Mouse (Mus musculus): Measurements from ENCODE around the gene Map4k4. TPM values are rescaled to one million over a fixed set of nuclear protein-coding genes. Genes with fewer than 3 reads are reported as not detected.

The Map4k4 gene
- total RNA-seq, 2 experiments from 2014 or later: 146 to 166 TPM

DNA sequence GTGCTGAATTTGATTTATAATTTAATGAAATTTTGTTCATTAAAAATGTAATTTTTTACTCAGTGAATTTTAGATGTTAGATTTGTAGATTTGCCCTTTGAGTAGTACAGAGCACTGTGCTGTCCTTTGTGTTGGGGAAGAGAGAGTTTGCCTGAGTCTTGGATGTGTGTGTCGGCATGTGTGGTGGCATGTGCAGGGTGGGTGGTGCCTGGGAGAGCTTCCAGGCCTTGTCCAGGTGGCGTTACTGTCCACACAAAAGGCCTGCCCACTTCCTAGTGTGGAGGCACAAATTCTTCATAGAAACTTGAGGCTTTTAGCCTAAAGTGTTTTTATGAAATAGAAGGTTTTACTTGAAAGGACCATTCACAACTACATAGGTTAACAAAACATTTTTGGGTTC is 36.2 kb downstream of the Map4k4 start:
- no peak for DNase-seq

DNA sequence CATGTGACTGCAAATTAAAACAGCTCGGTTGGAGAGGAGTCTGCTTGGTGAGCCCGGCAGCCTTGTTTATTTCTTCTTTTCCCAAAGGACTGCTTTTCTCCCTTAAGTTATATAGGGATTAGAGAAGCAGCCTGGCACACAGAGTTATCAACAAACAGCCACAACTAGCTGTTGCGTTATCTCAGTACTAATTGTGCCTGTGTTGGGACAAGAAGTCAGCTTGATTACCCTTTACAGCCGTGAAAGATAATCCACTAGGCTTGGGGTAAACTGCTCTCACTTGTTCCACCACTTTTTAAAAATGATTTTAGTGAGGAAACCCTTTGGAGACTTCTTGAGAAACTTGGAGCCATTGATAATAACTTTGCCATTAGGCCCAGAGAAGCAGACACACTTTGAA is 36.9 kb downstream of the Map4k4 start:
- no peak for DNase-seq

DNA sequence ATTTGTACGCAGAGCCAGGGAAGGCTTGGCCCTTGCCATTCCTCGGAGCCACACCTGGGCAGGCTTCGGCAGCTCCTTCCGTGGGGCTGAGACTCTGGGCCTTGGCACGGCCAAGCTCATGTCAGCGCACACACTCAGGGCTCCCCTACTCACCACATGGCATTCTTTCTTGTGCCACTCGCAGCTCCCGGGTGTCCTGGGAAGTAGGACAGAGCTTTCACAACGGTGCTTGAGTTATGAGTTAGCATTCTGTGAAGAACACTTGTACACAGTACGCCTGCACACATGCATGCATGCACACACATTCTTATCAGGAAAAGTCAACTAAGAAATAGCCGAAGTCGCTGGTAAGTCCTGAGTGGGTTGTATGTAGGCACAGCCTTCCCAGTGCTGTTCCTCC is 38.7 kb downstream of the Map4k4 start:
- DNase-seq: no peak

DNA sequence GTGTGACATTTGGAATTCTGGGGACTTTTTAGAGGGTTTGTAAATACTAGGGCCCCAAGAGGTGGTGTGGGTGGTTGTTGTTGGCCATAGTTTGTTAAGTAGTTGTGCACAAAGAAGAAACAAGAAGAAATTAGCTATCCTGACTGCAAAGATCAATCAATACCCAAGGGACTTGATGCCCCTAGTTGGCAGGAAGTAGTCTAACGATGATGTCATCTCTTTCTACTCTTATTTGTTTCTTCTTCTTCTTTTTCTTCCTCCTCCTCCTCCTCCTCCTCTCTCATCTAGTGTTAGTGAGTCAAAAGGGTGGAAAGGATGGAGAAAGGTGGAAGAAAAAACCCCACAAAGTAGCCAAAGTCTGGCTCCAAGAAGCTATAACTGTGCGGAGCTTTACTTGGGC is 39.6 kb downstream of the Map4k4 start:
- no peak for DNase-seq

DNA sequence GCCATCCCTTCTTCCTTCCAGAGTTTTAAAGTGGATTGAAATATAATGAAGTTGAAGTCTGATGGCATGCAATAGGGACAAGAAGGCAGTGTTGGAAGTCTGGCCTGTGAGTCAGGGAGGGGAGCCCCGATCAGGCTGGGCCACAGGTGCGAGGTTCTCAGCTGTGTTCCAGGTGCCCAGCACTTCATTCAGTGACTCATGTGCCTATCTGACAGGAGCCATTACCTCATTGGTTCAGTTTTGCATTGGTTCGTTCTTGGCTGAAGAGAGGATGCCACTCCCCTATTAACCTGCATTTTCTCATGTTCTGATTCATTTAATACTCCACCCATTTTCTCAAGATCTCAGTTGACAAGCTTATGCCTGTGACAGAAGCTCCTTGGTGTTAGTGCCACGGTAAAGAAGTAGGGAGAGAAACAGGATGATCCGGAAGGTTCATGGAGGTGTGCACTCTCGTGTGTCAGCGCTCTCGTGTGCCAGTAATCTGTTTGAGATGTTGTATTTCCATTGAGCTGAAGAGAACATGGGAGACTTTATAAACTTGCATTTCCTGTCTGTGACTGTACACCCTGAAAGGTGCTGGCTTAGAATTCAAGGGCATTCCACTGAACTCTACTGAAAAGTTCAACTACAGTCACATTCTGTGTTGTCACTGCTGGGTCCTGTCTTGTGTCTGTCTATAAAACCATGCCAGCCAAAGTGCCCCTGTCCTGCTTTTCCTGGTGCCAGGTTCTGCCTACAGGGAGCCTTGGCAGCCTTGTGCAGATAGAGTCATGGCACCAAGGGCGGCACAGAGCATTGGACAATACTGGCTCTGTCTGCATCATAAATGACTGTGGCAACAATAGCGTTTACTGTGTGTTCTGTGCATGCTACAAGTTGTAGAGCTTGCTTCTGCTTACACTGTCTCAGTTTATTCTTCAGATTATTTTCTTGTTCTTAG is 40.8 kb downstream of the Map4k4 start:
- no peak for DNase-seq

DNA sequence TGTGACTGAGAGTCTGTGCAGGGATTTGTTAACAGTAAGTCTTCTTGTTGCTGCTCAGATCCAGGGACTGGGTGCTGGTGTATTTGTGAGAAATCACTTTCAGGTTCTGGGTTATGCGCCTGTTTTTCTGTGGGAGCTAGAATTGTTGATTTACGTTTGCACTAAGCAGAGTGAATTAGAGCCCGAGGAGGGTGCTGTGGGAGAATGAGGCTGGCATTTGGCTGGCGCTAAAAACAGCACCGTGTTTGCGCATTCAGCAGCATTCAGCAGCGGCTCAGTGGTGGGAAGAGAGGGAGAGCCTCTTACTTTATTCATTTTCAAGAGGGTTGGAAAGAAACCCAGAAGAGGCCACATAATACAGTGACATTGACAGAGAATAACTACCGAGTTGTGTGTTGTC is 42.2 kb downstream of the Map4k4 start:
- DNase-seq: peak; percentile 78 to 80

DNA sequence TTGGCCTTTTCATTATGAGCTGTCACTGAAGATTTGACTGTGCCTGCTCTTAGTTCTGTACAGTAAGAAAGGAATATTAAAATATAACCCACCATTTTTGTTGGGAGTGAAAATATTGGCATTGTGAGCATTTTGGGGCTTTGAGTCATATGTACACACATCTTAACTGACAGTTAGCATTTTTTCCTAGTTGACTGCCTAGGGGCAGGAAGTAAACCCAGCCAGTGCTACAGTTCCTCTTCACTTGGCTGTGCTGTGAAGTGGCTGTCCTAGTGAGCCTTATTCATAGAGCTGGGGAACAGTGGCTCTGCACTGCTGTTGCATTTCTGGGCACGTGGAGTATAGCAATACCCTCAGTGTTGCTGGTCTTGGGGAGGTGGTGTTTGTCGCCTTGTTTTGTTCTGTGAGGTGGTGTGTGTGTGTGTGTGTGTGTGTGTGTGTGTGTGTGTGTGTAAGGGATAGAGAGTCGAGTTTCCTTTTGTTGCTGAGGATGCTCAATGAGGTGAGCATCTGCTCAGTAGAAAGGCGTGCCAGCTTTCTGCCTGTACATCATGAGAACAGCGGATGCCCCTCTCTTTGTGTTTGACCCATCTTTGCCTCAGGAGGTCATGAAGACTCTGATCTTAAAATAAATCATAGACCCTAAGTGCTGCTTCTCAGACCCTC is 43.7 kb downstream of the Map4k4 start:
- DNase-seq: no peak

DNA sequence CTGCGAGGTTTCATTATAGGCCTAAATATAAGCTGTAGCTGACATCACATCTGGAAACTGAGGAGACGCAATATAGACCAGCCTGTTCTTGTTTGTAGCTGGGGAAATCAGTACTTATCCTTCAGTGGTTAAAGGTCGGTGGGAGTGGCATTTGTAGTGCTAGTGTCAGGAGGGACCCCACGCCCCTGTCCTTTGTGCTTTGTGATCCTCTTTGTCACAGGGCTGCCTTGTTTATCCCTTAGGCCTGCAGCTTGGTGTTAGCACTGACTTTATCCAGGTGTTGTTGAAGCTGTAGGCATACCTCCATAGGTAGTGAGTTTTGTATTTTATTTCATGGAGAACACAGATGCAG is 44.2 kb downstream of the Map4k4 start:
- DNase-seq: no peak

DNA sequence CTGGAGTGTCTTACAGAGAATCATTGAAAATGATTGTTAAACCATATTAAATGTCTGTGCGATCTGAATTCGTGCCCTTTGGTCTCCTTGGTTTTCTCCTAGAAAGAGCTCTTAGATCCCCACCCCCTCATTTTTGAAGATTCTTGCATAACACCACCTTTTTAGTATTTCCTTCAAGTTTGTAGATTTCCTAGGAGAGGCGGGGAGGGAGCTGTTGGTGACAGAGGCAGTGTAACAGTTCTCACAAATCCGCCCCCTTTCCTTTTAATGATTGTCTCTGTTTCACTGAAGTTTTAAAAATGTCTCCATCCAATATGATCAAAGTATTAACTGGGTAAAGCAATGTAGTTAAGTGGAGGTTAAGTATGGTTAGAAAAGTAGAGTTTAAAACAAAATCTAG is 45.7 kb downstream of the Map4k4 start:
- no peak for DNase-seq

DNA sequence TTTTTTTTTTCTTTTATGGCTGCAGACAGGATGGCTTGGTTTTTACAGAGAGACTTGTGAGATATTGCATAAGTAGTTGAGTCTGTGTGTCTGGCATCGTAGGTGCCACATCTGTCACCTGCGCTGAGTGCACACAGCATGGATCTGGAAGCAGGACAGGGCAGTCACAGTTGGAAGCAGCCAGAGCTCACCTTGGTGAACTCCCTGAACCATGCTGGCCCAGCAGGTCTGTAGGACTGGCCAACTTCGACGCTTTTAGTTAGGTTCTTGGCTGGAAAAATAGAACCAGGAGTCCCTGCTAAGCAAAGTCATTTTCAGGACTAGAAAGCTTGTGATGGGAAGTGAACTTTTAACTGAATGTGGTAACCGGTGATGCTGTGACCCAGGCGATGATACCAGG is 46.5 kb downstream of the Map4k4 start:
- no peak for DNase-seq

DNA sequence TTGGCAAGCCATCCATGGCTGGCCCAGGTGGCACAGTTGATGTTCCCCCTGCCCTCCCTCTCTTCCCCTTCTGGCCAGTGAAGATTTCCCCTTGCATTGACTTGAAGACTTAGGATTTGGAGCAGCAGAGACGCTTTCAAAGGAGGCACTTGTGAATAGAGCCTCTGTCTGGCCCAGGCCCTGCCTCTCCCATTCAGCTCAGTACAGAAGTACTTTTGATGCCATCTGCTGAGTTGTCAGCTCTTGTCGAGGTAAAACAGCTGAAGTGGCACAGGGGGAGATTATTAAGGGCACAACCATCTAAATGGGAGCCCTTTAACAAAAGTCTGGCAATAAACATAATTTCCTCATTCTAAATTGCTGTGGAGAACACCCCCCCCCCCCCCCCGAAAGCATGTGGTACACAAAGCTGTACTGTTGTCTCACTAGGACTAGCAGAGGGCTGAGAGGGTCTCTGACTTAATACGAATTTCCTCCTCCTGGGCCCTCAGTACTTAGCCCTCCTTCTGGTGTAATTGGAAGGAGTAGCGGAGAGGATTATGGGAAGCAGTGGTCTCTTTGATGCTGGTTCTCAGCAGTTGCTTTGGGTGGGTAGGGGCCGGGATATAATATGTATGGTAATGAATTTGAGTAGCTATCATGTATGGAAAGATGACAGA is 47.1 kb downstream of the Map4k4 start:
- DNase-seq: peak; percentile 59 to 62

DNA sequence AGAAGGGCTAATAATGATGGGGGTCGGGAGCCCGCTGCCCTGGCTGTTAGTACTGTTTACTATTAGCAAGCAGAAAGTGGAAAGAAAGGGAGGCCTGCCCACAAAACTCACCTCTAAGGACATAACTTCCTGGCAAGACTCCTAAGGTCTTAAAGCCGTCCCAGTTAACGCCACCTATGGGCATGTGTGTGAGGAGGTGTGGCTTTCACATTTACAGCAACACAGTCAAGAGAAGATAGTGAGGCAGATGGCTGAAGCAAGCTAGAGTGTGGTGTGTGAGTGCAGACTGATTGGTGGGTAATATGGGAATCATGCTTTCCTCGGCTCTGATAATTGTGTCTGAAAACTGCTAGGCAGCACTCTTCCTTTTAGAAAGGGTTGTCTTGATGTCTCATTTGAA is 48.5 kb downstream of the Map4k4 start:
- DNase-seq: no peak

DNA sequence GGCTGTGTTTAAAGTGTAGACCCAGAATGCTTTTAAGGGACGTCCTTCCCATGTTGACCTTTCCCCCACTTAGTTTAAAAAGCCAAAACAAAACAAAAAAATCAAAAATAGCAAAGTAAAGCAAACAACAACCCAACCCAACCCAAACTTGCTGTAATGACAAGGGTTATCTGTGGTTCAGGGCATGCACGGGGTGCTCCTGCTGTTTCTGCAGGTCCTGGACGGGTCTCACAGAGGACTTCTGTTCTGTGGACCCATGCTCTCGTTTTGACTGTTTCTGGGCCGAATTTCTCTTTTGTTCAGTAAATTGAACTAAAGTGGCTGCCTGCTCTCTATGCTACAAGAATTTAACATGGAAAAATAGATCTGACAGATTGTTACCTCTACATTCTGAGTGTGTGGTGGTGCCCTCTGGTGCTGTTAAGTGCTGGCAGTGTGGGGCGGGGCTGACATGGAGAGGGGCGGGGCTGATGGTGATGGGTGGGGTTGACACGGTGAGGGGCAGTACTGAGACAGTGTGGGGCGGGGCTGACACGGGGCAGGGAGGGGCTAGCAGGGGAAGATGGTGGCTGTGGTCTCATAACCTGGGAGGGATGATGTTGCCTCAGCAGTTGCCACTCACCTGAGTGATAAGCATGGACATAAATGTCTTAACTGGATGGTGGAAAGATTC is 49.2 kb downstream of the Map4k4 start:
- DNase-seq: no peak

DNA sequence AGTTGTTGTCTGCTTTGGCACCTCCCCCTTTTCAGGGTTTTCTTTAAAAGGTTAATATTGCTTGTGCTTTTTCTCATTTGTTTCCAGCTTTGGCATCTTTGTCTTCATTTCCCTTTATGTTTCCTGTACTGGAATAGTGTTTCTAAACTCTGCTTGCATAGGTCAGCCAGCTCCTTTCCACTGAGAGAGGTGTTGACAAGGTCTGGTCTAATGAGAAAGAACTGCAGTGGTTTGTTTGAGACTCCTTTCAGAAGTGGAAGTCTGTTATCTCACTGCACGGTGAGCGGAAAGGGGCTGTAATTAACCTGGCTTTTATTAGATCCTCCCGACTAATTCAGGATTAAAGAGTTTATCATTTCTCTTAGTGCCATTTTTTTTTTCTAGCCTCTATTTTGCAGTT is 49.9 kb downstream of the Map4k4 start:
- no peak for DNase-seq

DNA sequence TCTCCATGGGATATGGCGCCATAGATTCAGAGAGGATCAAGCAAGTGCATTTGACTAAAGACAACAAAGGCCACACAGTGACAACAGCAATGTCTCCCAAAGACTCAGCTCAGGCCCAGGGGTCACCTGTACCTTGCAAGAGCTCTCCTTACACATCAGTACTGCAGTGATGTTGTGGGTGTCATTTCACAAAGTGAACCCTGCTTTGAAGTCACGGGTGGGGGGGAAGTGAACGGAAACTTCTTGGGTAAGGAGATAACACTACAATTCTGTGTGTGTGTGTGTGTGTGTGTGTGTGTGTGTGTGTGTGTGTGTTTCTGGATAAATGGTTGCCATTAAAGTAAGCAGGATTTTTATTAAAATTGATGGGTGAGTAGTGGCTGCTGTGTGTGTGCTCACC is 53.9 kb downstream of the Map4k4 start:
- no peak for DNase-seq

DNA sequence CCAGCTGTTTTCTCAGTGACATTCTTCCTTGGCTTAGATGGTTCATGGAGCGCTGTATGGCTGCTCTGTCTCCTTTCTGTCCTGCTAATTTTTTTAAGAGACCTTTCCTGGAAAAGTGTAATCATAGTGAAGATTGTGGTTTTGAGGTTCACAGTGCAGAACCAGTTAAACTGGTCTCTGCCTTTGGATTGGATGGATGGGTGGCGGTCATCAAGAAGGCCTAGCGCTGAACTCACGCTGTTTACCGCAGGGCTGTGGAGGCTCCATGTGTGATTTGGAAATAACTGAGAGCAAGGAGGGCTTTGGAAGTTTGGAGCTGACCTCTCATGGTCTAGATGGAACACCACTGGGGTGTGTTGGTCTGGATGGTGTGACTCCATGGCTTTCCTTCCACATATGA is 56.0 kb downstream of the Map4k4 start:
- no peak for DNase-seq

DNA sequence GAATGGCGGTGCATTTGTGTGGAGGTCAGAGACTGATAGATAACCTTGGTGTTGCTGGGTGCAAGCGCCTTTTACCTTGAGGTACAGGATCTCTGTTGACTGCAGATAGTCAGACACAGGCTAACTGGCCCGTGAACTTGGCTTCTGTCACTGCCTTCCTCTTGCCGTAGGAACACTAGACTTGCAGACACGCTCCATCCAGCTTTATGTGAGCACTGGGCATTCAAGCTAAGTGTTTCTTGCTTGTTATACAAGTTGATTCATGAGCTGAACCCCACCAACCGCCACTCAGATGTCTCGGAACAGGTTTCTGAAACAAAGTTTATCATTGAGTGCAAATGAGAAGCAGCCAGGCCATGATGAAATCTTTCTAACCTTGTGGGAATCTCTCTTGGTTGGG is 57.3 kb downstream of the Map4k4 start:
- no peak for DNase-seq

DNA sequence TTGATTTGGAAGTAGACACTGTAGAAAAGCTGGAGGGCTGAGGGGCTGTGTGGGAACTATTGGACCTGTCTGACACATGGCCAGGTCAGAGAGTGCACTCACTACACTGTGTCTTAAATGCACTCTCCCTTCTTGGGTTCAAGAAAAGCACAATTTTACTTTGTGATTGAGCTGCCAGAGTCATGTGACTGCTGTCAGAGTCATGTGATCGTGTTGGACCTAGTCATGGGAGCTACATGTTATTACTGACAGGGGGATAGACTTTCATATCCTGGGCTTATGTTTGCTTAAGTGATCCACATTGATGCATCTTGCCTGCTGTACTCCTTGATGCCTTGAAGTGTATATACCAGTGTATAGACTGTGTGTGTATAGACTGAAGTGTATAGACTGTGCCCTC is 59.9 kb downstream of the Map4k4 start:
- no peak for DNase-seq

DNA sequence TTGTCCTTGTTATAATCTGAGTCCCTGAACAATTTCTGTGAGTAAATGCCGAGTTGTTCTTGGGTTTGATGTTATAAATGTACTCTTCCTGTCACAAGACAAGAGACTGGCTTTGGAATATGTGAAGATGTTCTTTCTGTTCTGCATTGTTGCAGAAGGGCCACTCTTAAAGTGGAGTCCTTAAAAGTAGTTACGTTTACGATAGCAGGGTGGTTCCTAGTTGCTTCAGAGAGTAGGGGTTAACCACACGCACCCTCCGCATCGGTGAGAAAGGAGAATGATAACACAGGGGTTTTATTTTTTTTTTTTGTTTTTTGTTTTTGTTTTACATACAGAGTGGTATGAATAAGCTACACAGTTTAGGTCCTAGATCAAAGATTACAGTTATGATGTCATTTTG is 60.4 kb downstream of the Map4k4 start:
- no peak for DNase-seq

DNA sequence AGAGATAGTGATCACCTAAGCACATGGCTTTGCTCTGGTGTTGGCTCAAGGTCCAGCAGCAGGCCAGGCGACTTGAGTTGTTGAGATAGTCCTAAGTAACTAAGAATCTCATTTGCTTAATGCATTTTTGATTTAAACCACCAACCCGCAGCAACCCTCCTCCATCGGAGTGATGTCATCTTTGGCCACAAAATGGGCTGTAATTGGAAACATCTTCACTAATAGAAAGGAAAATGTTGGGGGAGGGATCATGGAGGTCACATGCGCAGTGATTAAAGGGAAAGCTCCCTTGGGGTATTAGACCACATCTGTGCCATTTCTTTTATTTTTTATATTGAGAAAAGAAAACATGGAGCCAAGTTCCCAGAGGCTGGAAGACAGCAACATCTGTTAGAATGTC is 61.6 kb downstream of the Map4k4 start:
- DNase-seq: no peak

DNA sequence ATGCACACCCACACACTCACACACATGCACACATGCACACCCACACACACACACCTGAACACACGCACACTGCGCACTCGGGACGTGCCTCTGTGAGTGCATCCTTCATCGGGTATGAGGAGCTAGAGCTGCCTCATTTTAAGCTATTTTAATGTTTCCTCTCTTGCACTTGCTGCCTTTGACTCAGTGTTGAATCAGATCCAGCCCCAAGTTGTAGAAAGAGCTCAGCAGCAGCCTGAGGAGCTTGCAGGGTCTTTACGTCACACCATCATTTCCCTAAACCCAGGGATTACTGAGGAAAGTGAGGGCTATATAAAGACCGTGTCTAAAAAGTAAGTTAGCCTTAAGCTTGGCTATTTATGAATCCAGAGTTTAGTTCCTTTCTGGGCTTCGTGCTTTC is 62.1 kb downstream of the Map4k4 start:
- DNase-seq: no peak

DNA sequence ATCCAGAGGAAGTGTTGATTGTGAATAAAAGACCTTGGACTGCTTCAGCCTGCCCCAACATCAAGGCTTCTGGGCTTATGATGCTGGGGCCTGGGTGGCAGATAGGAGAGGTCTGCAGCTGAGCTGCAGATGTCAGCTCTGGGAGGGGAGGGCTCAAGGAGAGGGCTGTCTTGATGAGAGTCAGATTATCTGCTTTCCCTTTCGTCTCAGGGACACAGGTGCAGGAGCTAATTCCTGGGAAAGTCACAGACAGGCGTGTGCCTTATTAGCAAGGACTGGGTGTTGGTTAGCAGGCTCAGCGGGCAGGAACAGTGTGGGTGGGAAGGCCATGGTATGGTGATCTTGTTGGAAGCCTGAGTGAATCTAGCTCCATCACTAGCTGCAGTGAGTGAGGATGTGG is 63.1 kb downstream of the Map4k4 start:
- no peak for DNase-seq

DNA sequence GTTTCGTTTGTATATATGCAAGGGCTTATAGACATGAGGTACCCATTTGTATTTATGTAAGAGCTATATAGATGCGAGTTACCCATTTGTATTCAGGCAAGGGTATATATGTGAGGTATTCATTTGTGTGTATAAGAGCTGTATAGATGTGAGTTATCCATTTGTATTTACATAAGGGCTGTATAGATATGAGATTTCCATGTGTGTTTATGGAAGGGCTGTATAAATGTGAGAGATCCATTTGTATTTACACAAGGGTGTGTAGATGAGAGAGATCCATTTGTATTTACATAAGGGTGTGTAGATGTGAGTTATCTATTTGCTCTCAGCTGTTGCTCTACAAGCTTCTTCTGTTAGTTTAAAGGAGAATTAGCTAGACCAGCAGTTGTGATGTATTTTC is 63.7 kb downstream of the Map4k4 start:
- DNase-seq: no peak

All from layer of hippocampus, postnatal 36 days (tissue).